Mouse (Mus musculus): ENCODE data around the gene Susd4.

Gene Susd4

GRCm38 (mm10) chr1:182763716-182764461, at the start of gene Susd4:
Susd4 (plus strand) TSS chr1:182763860.
- DNase-seq (ENCODE audit: low spot score in 2 of 2), result peak; percentile 82 to 88

DNA sequence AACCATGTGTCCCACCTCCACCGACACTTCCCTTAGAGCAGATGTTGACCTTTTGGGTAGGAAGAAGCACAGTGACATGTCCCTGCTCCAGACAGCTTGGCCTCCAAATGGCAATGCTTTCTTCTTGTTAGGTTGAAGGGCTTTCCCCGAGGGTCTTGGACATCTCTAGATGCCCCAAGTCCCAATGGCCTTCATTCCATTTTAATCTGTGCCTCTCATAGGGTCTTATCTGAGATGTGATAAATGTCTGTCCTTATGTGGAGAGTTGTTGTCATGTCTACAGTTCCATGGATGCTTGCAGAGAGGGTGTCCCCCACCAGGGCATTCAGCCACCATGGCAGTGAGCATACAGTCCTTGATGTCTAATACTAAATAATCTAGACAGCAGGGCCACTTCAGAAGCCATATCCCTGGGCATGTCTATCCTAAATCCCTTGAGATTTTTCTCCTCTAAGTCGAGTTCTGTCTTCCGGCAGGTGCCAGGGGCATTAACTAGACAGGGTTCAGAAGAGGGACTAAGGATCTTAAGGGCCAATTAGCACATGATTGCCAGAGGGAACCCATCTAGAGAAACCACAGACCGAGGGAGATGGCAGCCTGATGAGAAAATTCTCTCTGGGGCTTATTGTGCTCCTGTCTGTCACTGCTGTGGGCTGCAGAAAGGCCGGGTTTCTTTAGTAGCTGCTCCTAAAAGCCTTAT, 49.3 kb upstream of the Susd4 start:
- no peak for DNase-seq (ENCODE audit: low spot score in 2 of 2)

DNA sequence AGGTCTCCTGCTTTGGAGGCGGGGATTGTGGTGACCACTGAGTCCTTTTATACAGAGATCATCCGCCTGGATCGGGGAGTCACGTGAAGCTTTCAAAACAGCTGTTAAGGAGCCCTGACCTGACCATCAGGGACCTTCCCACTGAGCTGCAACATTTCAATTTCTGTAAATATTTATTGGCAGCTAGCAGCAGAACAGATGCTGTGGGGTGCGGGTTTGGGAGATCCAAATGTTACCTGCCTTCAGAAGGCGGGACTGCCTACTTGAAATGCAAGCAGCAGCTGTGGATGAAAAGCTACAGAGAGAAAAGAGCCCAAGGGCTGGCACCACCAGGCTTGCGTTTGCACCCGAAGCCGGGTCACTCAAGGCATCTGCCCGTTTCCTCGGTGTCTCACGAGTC, 36.1 kb upstream of the Susd4 start:
- no peak for DNase-seq (ENCODE audit: low spot score in 2 of 2)

GRCm38 (mm10) chr1:182729002-182729401, 34.7 kb upstream of the Susd4 start:
- DNase-seq (ENCODE audit: low spot score in 2 of 2), result no peak

GRCm38 (mm10) chr1:182732695-182733094, 31.0 kb upstream of the Susd4 start:
- no peak for DNase-seq (ENCODE audit: low spot score in 2 of 2)

GRCm38 (mm10) chr1:182735891-182736290, 27.8 kb upstream of the Susd4 start:
- no peak for DNase-seq (ENCODE audit: low spot score in 2 of 2)

- DNase-seq (ENCODE audit: low spot score in 2 of 2), result no peak
Observed at GRCm38 (mm10) chr1:182747081-182747480, 16.6 kb upstream of the Susd4 start.

DNA sequence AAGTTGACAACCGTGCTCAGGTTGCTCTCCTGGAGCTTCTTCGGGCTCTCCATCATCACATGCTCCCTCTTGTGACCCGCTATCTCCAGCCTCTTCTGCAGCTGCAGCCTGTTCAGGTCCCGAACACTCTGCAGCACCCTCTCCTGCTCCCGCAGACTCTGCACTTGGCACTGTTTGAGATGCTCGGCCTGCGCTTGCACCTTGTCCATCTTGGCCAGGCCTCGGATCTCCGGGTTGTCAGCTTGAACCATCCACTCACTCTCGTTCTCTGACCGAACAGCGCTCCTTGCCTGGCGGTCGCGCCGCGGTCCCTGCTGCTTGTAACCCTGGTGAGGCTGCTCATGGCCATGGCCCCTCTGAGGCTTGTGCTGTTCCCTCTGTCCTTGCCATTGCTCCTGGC, 15.8 kb upstream of the Susd4 start:
- DNase-seq (ENCODE audit: low spot score in 2 of 2), result no peak

GRCm38 (mm10) chr1:182749080-182749479, 14.6 kb upstream of the Susd4 start, which contains the start of gene Ccdc185:
Ccdc185 (minus strand) TSS chr1:182749180.
- no peak for DNase-seq (ENCODE audit: low spot score in 2 of 2)

DNA sequence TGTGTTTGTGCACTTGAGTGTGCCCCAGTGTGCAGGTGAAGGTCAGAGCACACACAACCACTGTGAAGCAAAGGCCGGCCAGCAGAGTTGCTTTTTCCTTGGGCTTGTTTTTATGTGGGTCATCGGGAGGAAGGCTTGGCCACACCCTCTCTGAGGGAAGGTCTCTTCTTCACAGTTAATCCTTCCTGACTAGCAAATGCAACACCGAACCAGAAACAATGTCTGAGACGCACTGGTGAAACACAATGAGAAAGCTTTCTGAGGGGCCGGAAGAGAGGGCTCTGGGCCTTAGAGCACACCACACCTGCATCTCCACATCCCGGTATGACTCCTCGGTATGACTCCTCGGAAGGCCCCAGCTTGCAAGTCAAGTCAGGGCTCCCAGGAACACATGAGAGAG, 12.4 kb upstream of the Susd4 start:
- no peak for DNase-seq (ENCODE audit: low spot score in 2 of 2)

DNA sequence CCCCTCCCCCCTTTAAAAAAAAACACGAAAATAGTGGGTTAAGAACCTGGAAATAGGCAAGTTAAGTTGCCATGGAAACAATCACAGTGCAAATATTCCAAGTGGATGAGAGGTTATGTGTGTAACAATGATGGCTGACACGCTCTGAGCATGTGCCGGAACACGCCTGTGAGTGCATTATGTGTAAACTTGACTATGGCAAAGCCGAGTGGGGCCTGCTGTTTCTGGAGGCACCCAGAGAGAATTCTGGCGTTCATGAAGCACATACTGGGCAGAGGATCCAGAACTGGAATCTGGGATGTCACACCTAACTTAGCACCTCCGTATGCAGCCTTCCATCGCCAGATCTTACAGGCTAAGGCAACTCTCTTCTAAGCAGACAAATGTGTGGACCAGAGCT, 10.0 kb upstream of the Susd4 start:
- no peak for DNase-seq (ENCODE audit: low spot score in 2 of 2)

GRCm38 (mm10) chr1:182754865-182755264, 8.8 kb upstream of the Susd4 start:
- no peak for DNase-seq (ENCODE audit: low spot score in 2 of 2)

DNA sequence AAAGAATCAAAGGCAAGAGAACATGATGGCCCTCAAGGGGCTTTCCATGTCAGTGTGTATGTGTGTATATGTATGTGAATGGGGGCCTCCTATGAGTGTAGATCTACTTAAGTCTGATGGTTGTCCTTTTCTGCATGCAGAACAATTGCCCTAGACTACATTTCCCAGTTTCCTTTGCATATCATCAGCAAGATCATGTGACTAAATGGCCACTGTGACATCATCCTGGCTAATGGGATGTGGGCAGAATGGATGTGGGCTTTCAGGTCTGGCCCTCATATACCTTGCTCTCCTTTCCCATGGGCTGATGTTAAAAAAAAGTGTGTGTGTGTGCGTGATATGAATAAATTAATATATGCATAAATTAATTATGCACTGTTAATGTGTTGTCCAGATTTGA, 4.9 kb upstream of the Susd4 start:
- DNase-seq (ENCODE audit: low spot score in 2 of 2), result no peak

DNA sequence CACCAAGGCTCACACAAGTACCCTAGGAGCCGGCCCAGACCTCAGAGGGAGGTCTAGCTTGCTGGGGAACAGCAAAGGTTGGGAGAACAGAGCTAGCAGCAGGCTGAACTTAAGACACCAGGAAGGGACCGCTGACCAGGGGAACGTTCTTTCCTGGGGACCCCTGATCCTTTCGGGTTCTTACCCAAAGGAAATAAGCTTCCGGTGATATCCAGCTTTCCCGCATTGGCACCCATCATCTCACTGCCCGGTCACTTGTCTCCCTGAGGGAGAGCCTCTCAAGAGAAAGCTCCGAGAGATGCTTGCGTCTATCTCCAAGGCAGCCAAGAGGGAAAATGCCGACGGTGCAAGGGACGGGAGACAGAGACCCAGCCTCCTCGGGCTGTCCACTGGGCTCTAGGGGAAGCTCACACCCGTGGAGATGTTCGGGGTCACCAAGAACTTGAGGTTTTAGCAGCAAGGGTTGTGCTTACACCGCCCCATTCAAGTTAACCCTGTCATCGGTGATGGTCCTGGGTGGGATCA, 407 bp upstream of the Susd4 start:
- no peak for DNase-seq (ENCODE audit: low spot score in 2 of 2)

DNA sequence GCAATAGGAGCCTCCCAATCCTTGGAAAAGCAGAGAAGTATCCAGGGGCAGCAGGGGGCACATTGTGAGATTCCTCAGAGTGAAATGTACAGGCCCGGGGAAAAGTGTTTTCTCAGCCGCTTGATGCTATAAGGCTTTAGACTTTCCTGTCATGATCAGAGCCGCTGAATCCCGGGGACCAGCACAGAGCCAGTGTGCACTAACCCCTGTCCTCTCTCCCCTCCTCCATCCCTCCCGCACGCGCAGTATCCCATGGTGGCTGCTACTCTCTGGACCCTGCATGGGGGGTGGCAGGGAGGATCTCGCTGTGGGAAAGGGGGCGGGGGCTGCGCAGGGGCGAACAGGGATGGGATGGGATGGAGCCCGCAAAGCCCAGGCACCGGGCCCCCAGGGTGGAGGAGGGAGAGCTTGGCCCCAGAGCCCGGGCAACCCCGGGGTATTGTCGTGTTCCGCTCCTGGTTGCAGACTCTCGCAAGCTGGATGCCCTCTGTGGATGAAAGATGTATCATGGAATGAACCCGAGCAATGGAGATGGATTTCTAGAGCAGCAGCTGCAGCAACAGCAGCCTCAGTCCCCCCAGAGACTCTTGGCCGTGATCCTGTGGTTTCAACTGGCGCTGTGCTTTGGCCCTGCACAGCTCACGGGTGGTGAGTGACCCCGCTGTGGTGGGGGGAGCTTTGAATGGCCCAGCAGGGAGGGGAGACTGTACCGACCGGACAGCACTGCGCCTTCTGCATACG, 1.1 kb downstream of the Susd4 start:
- DNase-seq (ENCODE audit: low spot score in 2 of 2), result peak; percentile 28 to 41

DNA sequence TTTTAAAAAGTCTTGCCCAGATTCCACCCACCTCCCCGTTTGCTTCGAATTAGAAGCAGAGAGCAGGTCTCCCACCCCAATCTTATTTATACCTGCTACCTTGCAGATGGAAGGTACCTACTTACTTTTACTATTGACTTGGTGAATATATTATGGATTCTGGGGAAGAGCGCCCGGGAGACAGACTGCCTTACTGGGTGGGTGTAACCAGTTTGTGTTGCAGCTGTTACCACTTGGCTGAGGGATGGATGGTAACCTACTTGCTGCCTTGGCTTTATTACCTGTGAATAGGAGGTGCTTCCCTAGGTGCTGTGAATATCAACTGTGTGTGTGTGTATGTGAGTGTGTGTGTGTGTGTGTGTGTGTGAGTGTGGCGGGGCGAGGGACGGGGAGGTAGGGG, 11.9 kb downstream of the Susd4 start:
- DNase-seq (ENCODE audit: low spot score in 2 of 2), result no peak

DNA sequence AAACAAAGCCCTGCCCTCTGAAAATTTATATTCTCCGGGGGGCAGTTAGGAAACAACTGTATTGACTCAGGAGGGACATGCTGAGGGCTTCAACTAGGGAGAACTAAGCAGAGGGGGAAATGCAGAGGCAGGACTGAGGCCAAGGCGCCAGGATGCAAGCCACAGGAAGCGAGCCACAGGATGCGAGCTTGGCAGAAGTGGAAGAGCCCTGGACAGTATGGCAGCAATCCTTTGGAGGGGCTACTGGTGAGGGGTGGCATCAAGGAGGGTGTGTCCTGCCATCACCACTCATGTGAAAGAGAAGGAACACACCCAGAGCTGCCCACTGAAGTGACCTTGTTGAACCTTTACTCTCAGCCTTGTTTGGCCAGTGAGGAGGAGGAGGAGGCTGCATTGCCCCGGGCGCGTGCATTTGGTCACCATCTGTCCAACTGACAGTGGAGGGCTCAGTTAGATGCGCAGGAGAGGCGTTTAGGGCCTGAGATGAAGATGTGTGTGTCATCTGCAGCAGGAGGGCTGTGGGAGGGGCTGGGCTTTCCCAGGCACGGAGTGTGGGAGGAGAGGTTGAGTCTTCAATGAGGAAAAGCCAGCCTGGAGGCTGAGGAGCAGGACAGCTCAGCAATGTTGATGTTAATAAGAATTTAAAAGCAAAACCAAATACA, 13.2 kb downstream of the Susd4 start:
- no peak for DNase-seq (ENCODE audit: low spot score in 2 of 2)

DNA sequence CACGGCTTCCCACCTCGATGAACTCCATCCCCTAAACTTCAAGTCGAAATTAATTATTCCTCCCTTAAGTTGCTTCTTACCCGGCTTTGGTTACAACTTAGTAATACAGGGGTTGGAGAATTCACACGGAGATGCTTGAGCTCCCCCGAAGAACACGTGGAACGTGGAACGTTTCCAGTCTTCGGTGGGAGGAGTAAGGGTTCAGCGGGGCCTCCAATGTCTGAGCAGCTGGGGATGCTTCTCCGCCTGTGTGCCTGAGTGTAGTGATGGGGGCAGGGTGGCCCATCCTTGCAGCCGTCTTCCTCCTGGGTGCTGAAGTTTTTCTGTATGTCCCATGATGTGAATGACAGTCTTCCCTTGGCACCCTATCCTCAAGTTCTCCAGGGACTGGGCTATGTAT, 14.6 kb downstream of the Susd4 start:
- DNase-seq (ENCODE audit: low spot score in 2 of 2), result no peak

DNA sequence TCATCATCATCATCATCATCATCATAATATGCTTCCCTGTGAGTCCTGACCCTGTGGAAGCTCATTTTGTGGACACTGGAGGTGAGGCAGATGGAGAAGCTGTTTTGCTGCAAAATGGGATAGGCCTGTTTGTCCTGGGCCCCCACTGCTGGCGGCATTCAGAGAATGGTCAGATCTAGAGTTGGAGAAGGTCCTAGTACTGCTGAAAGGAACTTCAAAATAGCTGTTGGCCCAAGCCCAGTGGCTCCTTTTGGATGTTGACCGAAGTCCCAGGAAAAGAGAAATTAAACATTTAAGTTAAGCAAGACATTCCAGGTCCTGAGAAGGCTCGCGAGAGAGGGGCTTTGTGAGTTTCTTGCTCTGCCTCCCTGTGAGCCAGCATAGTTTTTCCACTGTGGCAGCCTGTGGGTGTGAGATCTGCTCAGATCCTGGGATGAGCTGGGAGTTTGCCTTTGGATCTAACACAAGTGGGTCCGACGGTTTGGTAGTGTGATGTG, 15.4 kb downstream of the Susd4 start:
- DNase-seq (ENCODE audit: low spot score in 2 of 2), result no peak

- no peak for DNase-seq (ENCODE audit: low spot score in 2 of 2)
Observed at GRCm38 (mm10) chr1:182783774-182784173, 20.1 kb downstream of the Susd4 start.

DNA sequence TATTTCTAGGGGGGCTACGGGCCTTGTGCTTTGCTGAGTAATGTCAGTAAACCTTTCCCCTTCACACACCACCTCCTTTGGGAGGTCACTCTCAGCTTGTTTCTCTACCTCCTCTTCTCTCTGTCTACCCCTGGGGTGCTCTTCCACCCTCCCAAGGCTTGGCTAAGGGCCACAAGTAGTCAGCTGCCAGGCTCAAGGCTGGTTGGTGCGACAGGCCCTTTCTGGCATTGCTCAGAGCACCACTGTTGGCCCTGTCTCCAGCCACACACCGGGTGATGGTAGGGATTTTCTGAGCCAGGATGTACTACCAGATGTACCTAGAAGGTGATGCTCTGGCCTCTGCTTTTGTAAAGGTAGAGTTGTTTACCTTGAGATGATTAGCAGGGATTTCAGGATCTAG, 21.1 kb downstream of the Susd4 start:
- no peak for DNase-seq (ENCODE audit: low spot score in 2 of 2)

DNA sequence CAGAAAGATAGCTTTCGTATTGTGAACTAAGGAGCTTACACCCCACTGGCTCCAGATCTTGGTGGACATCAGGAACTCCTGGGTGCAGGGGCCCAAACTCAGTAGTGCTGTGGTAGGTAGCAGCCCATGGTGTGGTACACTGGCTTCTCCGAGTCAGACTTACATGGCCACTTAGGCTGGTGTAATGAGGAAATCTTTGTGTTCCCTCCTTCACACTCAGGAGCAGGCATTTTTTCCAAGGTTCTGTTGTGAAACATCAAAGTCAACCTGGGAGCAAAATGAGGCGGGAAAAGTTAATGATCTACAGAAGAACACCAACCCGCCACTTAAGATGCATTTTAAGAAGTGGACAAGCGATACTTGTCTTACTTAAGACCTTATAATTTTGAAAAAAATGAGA, 21.8 kb downstream of the Susd4 start:
- DNase-seq (ENCODE audit: low spot score in 2 of 2), result no peak
